Mouse (Mus musculus) hindbrain, embryonic 15.5 days (tissue): ENCODE data around the gene Rora. TPM values are rescaled to one million over a fixed set of nuclear protein-coding genes. Genes with fewer than 3 reads are reported as not detected.
A peak's percentile ranks its signal among the peaks of the same experiment; 100 is the strongest.

Experiments
- ATAC-seq: fragments of 200-750 bp; cut with Nextera tagmentation; 2 replicates; pipeline ENCODE4 v1.8.0; 2017; ENCODE audit warnings: low read depth, moderate number of reproducible peaks, moderate TSS enrichment; ENCODE audit not compliant: low FRiP score
- H3K27ac ChIP-seq: fragments of 300-500 bp; sonication (generic); replicated peaks from 2 replicates; pipeline ENCODE4 v1.5.1; 2015; ENCODE audit warnings: mild to moderate bottlenecking, inconsistent platforms
- H3K27me3 ChIP-seq: fragments of 300-500 bp; sonication (generic); 2 replicates; pipeline ENCODE4 v1.6.1; 2015; ENCODE audit warnings: control low read depth, inconsistent platforms
- H3K36me3 ChIP-seq: fragments of 300-500 bp; sonication (generic); 2 replicates; pipeline ENCODE4 v1.6.1; 2015; ENCODE audit warnings: control low read depth, inconsistent platforms
- H3K4me1 ChIP-seq: fragments of 300-500 bp; sonication (generic); replicated peaks from 2 replicates; pipeline ENCODE4 v1.6.1; 2015; ENCODE audit warnings: control low read depth, inconsistent platforms
- H3K4me2 ChIP-seq: fragments of 300-500 bp; sonication (generic); 2 replicates; pipeline ENCODE4 v1.6.1; 2015; ENCODE audit warnings: moderate library complexity, mild to moderate bottlenecking, inconsistent platforms
- H3K4me3 ChIP-seq: fragments of 300-500 bp; sonication (generic); 2 replicates; pipeline ENCODE4 v1.5.1; 2015; ENCODE audit warnings: mild to moderate bottlenecking, inconsistent platforms
- H3K9ac ChIP-seq: fragments of 300-500 bp; sonication (generic); 2 replicates; pipeline ENCODE4 v1.6.1; 2015; ENCODE audit warnings: inconsistent platforms
- H3K9me3 ChIP-seq: fragments of 300-500 bp; sonication (generic); 2 replicates; pipeline ENCODE4 v1.6.1; 2016; ENCODE audit warnings: control low read depth, inconsistent platforms
- WGBS: fragments of 180-500 bp; shearing (Covaris S2); methylation state at CpG from one replicate; pipeline ENCODE4 v1.1.7; 2015; 5-methylcytosine and 5-hydroxymethylcytosine counted together
- polyA plus RNA-seq: library from polyadenylated mRNA; unstranded; fragments of >200 nt; fragmentation: Nextera tagmentation; extraction: Ambion mirVana; gene quantifications from 2 replicates; pipeline ENCODE4 v1.2.1, GENCODE M21; 2015

The Rora gene
- polyA plus RNA-seq, 1 experiment from 2014 or later = 48.5 TPM

GRCm38 (mm10) chr9:69285011-69285410 is 631.4 kb downstream of the Rora start:
- no peak for ATAC-seq
- peaks cover 7% of the 10 kb centered on the region for H3K4me1 ChIP-seq
- H3K4me2 ChIP-seq = no peak overlapping the region
- H3K36me3 ChIP-seq = no peaks in the 10 kb centered on the region
- 88% methylated on average over 3 of the region's 3 CpGs for WGBS
- no peak overlapping the region for H3K9ac ChIP-seq
- no peak overlapping the region for H3K27ac ChIP-seq
- H3K4me3 ChIP-seq = no peak overlapping the region
- H3K27me3 ChIP-seq = no peaks in the 10 kb centered on the region
- H3K9me3 ChIP-seq = no peaks in the 10 kb centered on the region

- no peak overlapping the region for H3K27ac ChIP-seq
- no peak for ATAC-seq
- H3K36me3 ChIP-seq = no peaks in the 10 kb centered on the region
- H3K9me3 ChIP-seq = no peaks in the 10 kb centered on the region
- WGBS = 87% methylated on average over 1 of the region's 1 CpGs
- peaks cover 23% of the 10 kb centered on the region for H3K4me1 ChIP-seq
- no peak overlapping the region for H3K9ac ChIP-seq
- H3K4me2 ChIP-seq = no peak overlapping the region
- H3K27me3 ChIP-seq = peaks cover 7% of the 10 kb centered on the region
- no peak overlapping the region for H3K4me3 ChIP-seq
These were observed 634.5 kb downstream of the Rora start for GRCm38 (mm10) chr9:69288113-69288512.

GRCm38 (mm10) chr9:69288586-69288985 is 635.0 kb downstream of the Rora start:
- 49% methylated on average over 5 of the region's 5 CpGs for WGBS
- Histone ChIP-seq H3K9me3 (no peaks in the 10 kb centered on the region), H3K4me3 (no peak overlapping the region), H3K36me3 (no peaks in the 10 kb centered on the region), H3K9ac (no peak overlapping the region), H3K4me1 (peaks cover 23% of the 10 kb centered on the region), H3K27ac (no peak overlapping the region), H3K27me3 (peaks cover 7% of the 10 kb centered on the region), H3K4me2 (peak overlapping the region; percentile 95; the same call in 1 of the 2 replicates)
- no peak for ATAC-seq

- ATAC-seq = peak; percentile 95
- no peaks in the 10 kb centered on the region for H3K36me3 ChIP-seq
- peak overlapping the region; percentile 72 for H3K4me3 ChIP-seq
- H3K9me3 ChIP-seq = no peaks in the 10 kb centered on the region
- H3K9ac ChIP-seq = peak overlapping the region; percentile 65
- peaks cover 23% of the 10 kb centered on the region for H3K4me1 ChIP-seq
- H3K27me3 ChIP-seq = peaks cover 7% of the 10 kb centered on the region
- H3K27ac ChIP-seq = peak overlapping the region; percentile 69
- peak overlapping the region; percentile 95 for H3K4me2 ChIP-seq
- 1% methylated on average over 53 of the region's 59 CpGs for whole genome bisulfite sequencing
These were observed 635.8 kb downstream of the Rora start for GRCm38 (mm10) chr9:69289056-69290017.

GRCm38 (mm10) chr9:69290018-69290880 is 636.7 kb downstream of the Rora start:
- peak overlapping the region; percentile 72 for H3K4me3 ChIP-seq
- no peaks in the 10 kb centered on the region for H3K36me3 ChIP-seq
- ATAC-seq = peak; percentile 62; the same call in 1 of the 2 replicates
- H3K9ac ChIP-seq = peak overlapping the region; percentile 65
- H3K9me3 ChIP-seq = no peaks in the 10 kb centered on the region
- WGBS = under 1% methylated on average over 62 of the region's 73 CpGs
- peaks cover 23% of the 10 kb centered on the region for H3K4me1 ChIP-seq
- H3K27me3 ChIP-seq = peaks cover 7% of the 10 kb centered on the region
- peak overlapping the region; percentile 95 for H3K4me2 ChIP-seq
- peak overlapping the region; percentile 69 for H3K27ac ChIP-seq

GRCm38 (mm10) chr9:69290881-69291450 is 637.4 kb downstream of the Rora start:
- Histone ChIP-seq H3K27me3 (peaks cover 7% of the 10 kb centered on the region), H3K4me3 (peak overlapping the region; percentile 72), H3K36me3 (no peaks in the 10 kb centered on the region), H3K9me3 (no peaks in the 10 kb centered on the region), H3K4me2 (peak overlapping the region; percentile 95), H3K27ac (peak overlapping the region; percentile 69), H3K9ac (peak overlapping the region; percentile 65), H3K4me1 (peaks cover 23% of the 10 kb centered on the region)
- no peak for ATAC-seq
- 2% methylated on average over 29 of the region's 29 CpGs for WGBS

- no peaks in the 10 kb centered on the region for H3K9me3 ChIP-seq
- peak overlapping the region; percentile 69; the same call in 1 of the 2 replicates for H3K27ac ChIP-seq
- peak overlapping the region; percentile 65 for H3K9ac ChIP-seq
- H3K27me3 ChIP-seq = peaks cover 7% of the 10 kb centered on the region
- no peaks in the 10 kb centered on the region for H3K36me3 ChIP-seq
- H3K4me2 ChIP-seq = peak overlapping the region; percentile 95
- peaks cover 23% of the 10 kb centered on the region for H3K4me1 ChIP-seq
- WGBS = 16% methylated on average over 13 of the region's 13 CpGs
- ATAC-seq = no peak
- peak overlapping the region; percentile 72 for H3K4me3 ChIP-seq
These were observed 637.9 kb downstream of the Rora start for GRCm38 (mm10) chr9:69291451-69291850.

- Histone ChIP-seq H3K9me3 (no peaks in the 10 kb centered on the region), H3K36me3 (no peaks in the 10 kb centered on the region), H3K27me3 (peaks cover 7% of the 10 kb centered on the region), H3K4me2 (peak overlapping the region; percentile 20; the same call in 1 of the 2 replicates), H3K4me1 (peaks cover 23% of the 10 kb centered on the region), H3K9ac (no peak overlapping the region), H3K4me3 (no peak overlapping the region), H3K27ac (no peak overlapping the region)
- no peak for ATAC-seq
- 75% methylated on average over 5 of the region's 5 CpGs for WGBS
These were observed 638.8 kb downstream of the Rora start for GRCm38 (mm10) chr9:69292353-69292752.

GRCm38 (mm10) chr9:69292776-69293687 is 639.4 kb downstream of the Rora start:
- ATAC-seq = no peak
- peak overlapping the region; percentile 20; the same call in 1 of the 2 replicates for H3K4me2 ChIP-seq
- 0 out of 2 replicates have a peak overlapping the region, but pooled peaks have one; percentile 16 for H3K4me3 ChIP-seq
- H3K27me3 ChIP-seq = peaks cover 7% of the 10 kb centered on the region
- H3K36me3 ChIP-seq = no peaks in the 10 kb centered on the region
- no peaks in the 10 kb centered on the region for H3K9me3 ChIP-seq
- H3K27ac ChIP-seq = no peak overlapping the region
- peaks cover 23% of the 10 kb centered on the region for H3K4me1 ChIP-seq
- H3K9ac ChIP-seq = no peak overlapping the region
- WGBS = 83% methylated on average over 12 of the region's 12 CpGs

- no peak overlapping the region for H3K9ac ChIP-seq
- no peaks in the 10 kb centered on the region for H3K36me3 ChIP-seq
- peak overlapping the region; percentile 20; the same call in 1 of the 2 replicates for H3K4me2 ChIP-seq
- H3K27me3 ChIP-seq = peaks cover 7% of the 10 kb centered on the region
- no peaks in the 10 kb centered on the region for H3K9me3 ChIP-seq
- peaks cover 23% of the 10 kb centered on the region for H3K4me1 ChIP-seq
- 77% methylated on average over 8 of the region's 8 CpGs for WGBS
- no peak overlapping the region for H3K27ac ChIP-seq
- no peak overlapping the region for H3K4me3 ChIP-seq
- ATAC-seq = no peak
These were observed 640.1 kb downstream of the Rora start for GRCm38 (mm10) chr9:69293688-69294074.

- Histone ChIP-seq H3K9ac (no peak overlapping the region), H3K4me1 (peaks cover 17% of the 10 kb centered on the region), H3K9me3 (no peaks in the 10 kb centered on the region), H3K4me3 (no peak overlapping the region), H3K27ac (no peak overlapping the region), H3K4me2 (no peak overlapping the region), H3K27me3 (peaks cover 7% of the 10 kb centered on the region), H3K36me3 (no peaks in the 10 kb centered on the region)
- WGBS = 87% methylated on average over 5 of the region's 5 CpGs
- ATAC-seq = no peak
These were observed 640.8 kb downstream of the Rora start for GRCm38 (mm10) chr9:69294426-69294825.
